Mouse (Mus musculus): ENCODE data around the gene Grm6.

Grm6 gene

GRCm38 (mm10) chr11:50850177-50850735 is at the start of gene Grm6:
Gene Grm6 (plus strand): TSS chr11:50850685.
- peak in 1 of 2 experiments; percentile 62 for DNase-seq (ENCODE audit: low spot score in 2 of 2)

GRCm38 (mm10) chr11:50814233-50814632 is 36.3 kb upstream of the Grm6 start:
- no peak for DNase-seq (ENCODE audit: low spot score in 2 of 2)

DNA sequence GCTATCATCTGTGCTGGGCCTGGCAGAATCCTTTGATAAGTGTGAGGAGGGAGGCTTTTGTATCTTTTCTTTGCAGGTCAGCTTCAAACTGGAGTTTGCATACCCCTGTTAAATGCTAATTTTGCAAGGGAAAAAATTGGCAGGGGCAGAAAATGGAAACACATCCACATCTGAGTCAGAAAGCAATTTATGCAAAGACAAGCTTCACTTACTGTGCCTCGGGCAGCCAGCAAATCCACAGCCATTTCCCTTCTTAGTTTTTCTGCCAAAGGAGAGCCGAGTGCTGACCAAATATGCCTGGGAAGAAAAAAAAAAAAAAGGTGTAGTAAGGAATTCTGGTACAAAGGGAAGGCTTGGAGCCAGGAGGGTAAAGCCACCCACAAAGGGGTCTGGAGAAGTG is 24.3 kb upstream of the Grm6 start:
- no peak for DNase-seq (ENCODE audit: low spot score in 2 of 2)

DNA sequence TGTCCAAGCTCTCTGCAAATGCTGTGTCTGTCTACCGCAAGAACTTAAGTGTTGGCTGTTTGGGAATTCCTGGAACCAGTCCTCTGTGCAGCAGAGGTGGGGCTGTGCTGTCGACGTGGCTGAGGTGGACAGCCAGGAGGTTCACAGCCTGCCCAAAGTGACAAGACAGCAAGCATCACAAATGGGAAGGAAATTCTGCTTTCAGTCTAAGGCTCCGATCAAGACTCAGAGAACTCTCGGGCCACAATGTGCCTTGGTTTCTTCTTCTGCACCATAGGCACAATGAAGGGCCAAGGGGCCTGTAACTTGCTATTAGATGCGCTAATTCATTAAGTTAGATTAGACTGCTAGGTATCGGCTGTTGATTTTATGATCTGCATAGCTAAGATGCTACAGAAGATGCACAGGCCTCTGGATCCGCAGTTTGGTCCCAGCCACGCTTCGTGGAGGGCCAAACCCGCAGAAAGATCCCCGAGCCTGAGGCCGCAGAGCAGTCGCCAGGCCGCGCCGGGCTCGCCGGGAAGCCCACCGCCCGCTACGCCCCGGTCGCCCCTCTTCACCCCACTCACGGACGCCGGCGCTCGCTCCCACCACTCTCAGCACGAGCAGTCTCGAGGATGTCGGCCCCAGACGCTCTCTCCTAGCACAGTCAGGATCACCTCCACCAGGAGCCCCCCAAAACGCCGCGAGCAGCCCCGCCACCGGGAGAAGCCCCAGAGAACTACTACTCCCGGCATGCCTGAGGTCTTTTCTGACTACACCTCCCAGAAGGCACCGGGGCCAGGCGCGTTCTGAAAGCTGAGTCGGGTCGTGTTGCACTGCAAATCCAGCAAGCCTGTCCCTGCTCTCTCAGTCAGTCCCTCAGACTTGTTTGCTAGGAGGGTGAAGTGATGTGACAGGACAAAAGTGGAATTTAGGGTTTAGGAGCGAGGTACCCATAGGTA is 23.2 kb upstream of the Grm6 start, which contains the start of gene Zfp354c:
Zfp354c (minus strand) TSS at position 715 of the 944 bp plus-strand sequence.
- peak; percentile 72 to 85 for DNase-seq (ENCODE audit: low spot score in 2 of 2)

GRCm38 (mm10) chr11:50835727-50836126 is 14.8 kb upstream of the Grm6 start:
- no peak for DNase-seq (ENCODE audit: low spot score in 2 of 2)

- DNase-seq (ENCODE audit: low spot score in 2 of 2), result peak; percentile 70 to 88
Measured at GRCm38 (mm10) chr11:50841023-50841735, 9.3 kb upstream of the Grm6 start, which contains the start of gene Zfp879. Gene Zfp879 (minus strand): TSS chr11:50841552.

DNA sequence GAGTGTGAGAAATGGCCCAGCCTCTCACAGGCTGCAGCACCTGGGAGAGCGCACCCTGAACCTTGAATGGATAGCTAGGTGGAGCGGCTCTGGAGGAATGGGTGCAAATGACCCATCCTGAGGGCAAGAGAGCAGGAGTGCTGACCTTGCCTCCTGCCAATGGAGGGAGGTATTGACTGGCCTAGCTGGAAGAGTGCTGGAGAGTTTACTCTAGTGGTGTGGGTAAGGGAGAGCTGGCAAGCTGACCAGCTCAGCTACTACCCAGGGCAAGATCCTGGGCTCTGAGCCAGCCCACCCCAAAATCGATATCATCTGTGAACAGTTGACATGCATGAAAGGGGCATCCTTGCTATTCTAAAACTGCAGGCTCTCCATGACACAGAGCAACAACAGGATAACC is 4.5 kb upstream of the Grm6 start:
- no peak for DNase-seq (ENCODE audit: low spot score in 2 of 2)

DNA sequence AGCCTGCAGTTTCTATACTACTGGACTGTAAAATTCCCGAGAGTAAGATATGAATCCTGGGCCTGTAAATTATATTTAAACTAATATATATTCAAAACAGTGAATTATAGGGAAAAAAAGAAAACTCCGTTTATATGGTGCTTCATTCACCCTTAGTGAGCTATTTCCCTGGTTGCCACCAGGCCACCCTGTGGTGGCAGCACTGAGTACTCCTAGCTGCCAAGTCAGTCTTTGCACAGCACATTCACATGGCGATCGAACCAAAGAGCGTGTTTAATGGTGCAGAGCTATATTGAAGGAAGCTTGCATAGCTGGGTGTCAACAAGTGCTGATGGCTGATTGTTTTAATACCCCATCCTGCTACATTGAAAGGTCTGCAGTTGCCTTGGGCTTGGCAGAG is 3.4 kb upstream of the Grm6 start:
- DNase-seq (ENCODE audit: low spot score in 2 of 2), result no peak

- DNase-seq (ENCODE audit: low spot score in 2 of 2), result peak in 1 of 2 experiments; percentile 23
Measured at GRCm38 (mm10) chr11:50848520-50849137, 1.9 kb upstream of the Grm6 start.

DNA sequence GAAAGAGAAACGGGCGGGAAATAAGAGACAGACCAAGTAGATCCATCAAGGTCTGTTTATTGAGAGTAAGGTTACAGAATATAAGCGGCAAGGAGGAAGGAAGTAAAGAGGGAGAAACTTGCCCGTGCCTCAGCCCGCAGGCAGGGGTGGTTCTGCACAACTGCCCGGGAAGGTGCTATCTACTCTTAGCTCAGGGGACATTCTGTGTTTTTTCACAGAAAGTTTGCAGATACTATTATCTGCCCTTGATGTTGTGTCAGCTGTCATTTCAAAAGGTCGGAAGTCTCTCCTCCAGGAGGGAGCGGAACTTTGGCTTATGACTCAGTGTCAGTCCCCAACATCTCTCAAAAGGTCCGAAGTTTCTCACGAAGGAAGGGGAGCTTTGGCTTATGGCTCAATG is 1.2 kb upstream of the Grm6 start:
- DNase-seq (ENCODE audit: low spot score in 2 of 2), result peak in 1 of 2 experiments; percentile 28

- DNase-seq (ENCODE audit: low spot score in 2 of 2), result no peak
Measured at GRCm38 (mm10) chr11:50850989-50851601, 610 bp downstream of the Grm6 start.

- DNase-seq (ENCODE audit: low spot score in 2 of 2), result no peak
Measured at GRCm38 (mm10) chr11:50878641-50879040, 28.2 kb downstream of the Grm6 start.

GRCm38 (mm10) chr11:50883756-50884155 is 33.3 kb downstream of the Grm6 start:
- no peak for DNase-seq (ENCODE audit: low spot score in 2 of 2)

DNA sequence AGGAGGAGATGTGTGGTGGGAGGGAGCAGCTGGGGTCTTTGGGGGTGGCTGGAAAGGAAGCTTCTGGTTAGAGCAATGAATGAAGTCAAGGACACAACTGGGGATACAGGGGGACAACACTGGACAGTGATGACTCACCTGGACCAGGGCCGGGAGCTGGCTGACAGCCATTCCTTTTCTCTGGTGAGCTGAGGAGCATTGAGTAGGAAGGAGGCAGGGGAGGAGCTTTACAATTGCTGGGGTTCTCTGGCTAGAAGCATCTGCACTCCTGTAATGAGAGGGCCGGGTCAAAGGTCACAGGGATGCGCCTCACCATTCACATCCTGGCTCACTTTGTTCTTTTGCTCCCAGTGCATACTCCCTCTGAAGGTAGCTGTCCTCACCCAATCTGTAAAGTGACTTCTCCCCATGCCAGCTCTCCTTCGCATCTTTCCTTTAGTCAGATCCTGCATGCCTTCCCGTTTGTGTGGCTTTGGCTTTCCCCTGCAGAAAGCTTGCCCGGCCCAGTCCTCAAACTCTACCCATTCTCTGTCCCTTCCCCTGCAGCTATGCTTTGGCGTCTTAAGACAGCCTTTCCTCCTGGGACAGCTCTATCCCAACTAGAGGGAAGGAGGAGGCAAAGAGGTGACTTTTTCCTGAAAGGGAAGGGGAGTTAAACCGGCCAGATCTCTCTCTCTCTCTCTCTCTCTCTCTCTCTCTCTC is 35.9 kb downstream of the Grm6 start:
- DNase-seq (ENCODE audit: low spot score in 2 of 2), result no peak

- no peak for DNase-seq (ENCODE audit: low spot score in 2 of 2)
Measured at GRCm38 (mm10) chr11:50886933-50887293, 36.4 kb downstream of the Grm6 start.

GRCm38 (mm10) chr11:50887390-50888128 is 37.1 kb downstream of the Grm6 start, which contains the start of gene Zfp454:
Gene Zfp454 (minus strand): TSS chr11:50887651.
- peak in 1 of 2 experiments; percentile 16 for DNase-seq (ENCODE audit: low spot score in 2 of 2)

DNA sequence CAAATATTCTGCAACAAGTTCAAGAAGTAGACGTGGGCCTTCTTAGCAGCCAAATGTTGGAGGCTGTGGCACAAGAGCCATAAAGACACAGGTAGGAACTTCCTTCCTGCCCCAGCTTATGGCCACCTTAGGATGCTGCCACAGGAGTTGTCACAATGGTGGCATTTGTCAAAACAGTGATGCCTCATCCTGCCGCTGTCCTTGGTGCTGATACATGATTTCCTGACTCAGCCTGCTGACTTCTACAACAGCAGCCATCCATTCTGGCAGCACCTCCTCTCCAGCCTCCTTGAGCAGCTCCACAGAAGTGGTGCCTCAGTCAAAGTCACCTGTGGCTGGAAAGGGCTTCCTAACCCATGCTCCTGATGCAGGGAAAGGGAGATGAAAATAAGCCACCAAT is 42.0 kb downstream of the Grm6 start:
- DNase-seq (ENCODE audit: low spot score in 2 of 2), result no peak

- no peak for DNase-seq (ENCODE audit: low spot score in 2 of 2)
Measured at GRCm38 (mm10) chr11:50897359-50897758, 46.9 kb downstream of the Grm6 start.

DNA sequence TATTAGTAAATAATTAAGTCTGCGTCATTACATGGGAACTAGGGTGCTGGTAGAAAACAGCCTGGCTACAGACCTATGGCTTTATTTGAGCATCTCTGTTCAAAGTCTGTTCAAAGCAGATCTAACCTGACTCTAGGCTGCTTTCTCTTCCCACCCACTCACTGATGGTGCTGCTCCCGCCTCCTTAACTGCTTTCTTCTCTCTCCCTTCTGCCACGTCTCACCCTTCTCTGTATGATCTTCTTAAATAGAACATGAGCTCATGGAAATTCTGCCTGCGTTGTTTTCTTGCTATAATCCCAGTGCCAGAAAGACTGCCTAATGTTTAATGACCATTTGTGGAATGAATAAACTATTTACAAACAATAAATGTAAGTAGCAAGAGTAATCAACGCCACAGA is 57.7 kb downstream of the Grm6 start:
- DNase-seq (ENCODE audit: low spot score in 2 of 2), result no peak

DNA sequence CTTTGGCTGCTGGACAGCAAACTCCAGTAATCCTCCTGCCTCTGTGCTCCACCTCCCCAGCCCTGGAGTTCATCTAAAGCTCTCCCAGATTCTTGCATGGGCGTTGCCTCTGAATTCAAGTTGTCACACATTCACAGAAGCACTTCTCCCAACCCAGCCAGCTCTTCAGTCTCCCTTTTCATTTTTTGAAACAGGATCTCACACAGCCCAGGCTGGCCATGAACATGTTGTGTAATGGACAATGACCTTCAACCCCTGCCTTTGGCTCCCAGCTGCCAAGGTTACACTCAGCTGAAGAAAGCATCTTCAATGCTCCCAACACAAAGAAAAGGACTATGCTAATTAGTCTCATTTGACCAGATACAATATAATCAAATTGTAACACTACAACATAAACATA is 62.8 kb downstream of the Grm6 start:
- DNase-seq (ENCODE audit: low spot score in 2 of 2), result no peak
